Mouse (Mus musculus): ENCODE measurements at regions not wholly inside any gene's neighbourhood (a gene's known extent, or its start where the extent isn't known, plus 50 kb on each side); places are given as distances from the start of the nearest gene placed in this dataset.

GRCm38 (mm10) chr3:40010051-40010450 lies 521.0 kb upstream of the Intu start:
- TF ChIP-seq EP300 (IDR thresholded peaks at IDR 0.05; ENCODE audit: insufficient read depth, low read depth, low read length): no peak
- no peak for TF ChIP-seq CTCF (IDR thresholded peaks at IDR 0.05; ENCODE audit: low read depth, low read length)
